ENCODE assay signal across 12 mouse cellular contexts in genomic region chr13:51137702-51138031, GRCm38 (mm10). TPM values are rescaled to one million over a fixed set of nuclear protein-coding genes. Genes with fewer than 3 reads are reported as not detected.
A peak's percentile ranks its signal among the peaks of the same experiment; 100 is the strongest.
DNase-seq lines count a peak whose midpoint lies in the region; ATAC-seq and TF ChIP-seq lines count a peak whose summit lies in the region.
"Had no signal": no experiment of that assay in that cellular context is flagged by ENCODE, and none has a peak within 500 bp of the region (broad histone marks: within the 10 kb centered on the region; RNA-seq: fewer than 3 reads in every experiment).

No protein-coding gene starts in this region.

- DNase-seq in kidney, postnatal 36 days, result peak; percentile 36 to 48
- DNase-seq in adrenal gland, postnatal 10 days, result no peak
- no peak for DNase-seq in embryo, embryonic 10.5 days (ENCODE audit: low spot score)
- DNase-seq: cerebellum, adult 11 months had no signal

- H3K36me3 ChIP-seq in hindbrain, embryonic 13.5 days, result peaks cover 54% of the 10 kb centered on the region
- H3K36me3 ChIP-seq in hindbrain, embryonic 12.5 days, result peaks cover 34% of the 10 kb centered on the region
- H3K36me3 ChIP-seq in ES-Bruce4 (ENCODE audit: control insufficient read depth, insufficient read depth, low read length, poor library complexity, severe bottlenecking), result peaks cover 21% of the 10 kb centered on the region

- ATAC-seq in hindbrain, embryonic 13.5 days (ENCODE audit: low FRiP score), result peak; percentile 49; the same call in 1 of the 2 replicates
- no peak for ATAC-seq in hindbrain, embryonic 12.5 days (ENCODE audit: low FRiP score)
- ATAC-seq in granulocyte monocyte progenitor cell, adult 5-6 weeks (replicated peaks; ENCODE audit: poor library complexity, severe bottlenecking), result peak; percentile 40
- no peak for ATAC-seq in erythroblast, adult 5-6 weeks (replicated peaks; ENCODE audit: low FRiP score, poor library complexity, severe bottlenecking)
- ATAC-seq: forebrain, embryonic 16.5 days; Patski had no signal

- H3K4me1 ChIP-seq in hindbrain, embryonic 13.5 days (replicated peaks), result peaks cover 12% of the 10 kb centered on the region
- H3K4me1 ChIP-seq in hindbrain, embryonic 12.5 days, result peaks cover 10% of the 10 kb centered on the region; the same call in 1 of the 2 replicates
- H3K4me1 ChIP-seq in ES-Bruce4 (ENCODE audit: control insufficient read depth, insufficient read depth, low read length), result no peaks in the 10 kb centered on the region

- no peak for TF ChIP-seq CTCF in ES-Bruce4 (IDR thresholded peaks at IDR 0.05; ENCODE audit: low read depth, low read length)

- no peaks in the 10 kb centered on the region for H3K9me3 ChIP-seq in hindbrain, embryonic 13.5 days
- no peaks in the 10 kb centered on the region for H3K9me3 ChIP-seq in hindbrain, embryonic 12.5 days (replicated peaks)
- no peaks in the 10 kb centered on the region for H3K9me3 ChIP-seq in ES-Bruce4 (replicated peaks; ENCODE audit: control insufficient read depth, insufficient read depth, low read length, poor library complexity, severe bottlenecking)

- H3K9ac ChIP-seq in hindbrain, embryonic 13.5 days, result no peak overlapping the region
- no peak overlapping the region for H3K9ac ChIP-seq in hindbrain, embryonic 12.5 days
- H3K9ac ChIP-seq in ES-Bruce4 (ENCODE audit: low read depth, poor library complexity, severe bottlenecking), result no peak overlapping the region
- H3K9ac ChIP-seq: liver, embryonic 14.5 days had no signal

- no peaks in the 10 kb centered on the region for H3K27me3 ChIP-seq in hindbrain, embryonic 13.5 days
- H3K27me3 ChIP-seq in hindbrain, embryonic 12.5 days, result no peaks in the 10 kb centered on the region
- no peaks in the 10 kb centered on the region for H3K27me3 ChIP-seq in ES-Bruce4 (ENCODE audit: control insufficient read depth, insufficient read depth, low read length, poor library complexity, severe bottlenecking)
- H3K27me3 ChIP-seq: Patski had no signal

- TF ChIP-seq EP300 in ES-Bruce4 (IDR thresholded peaks at IDR 0.05; ENCODE audit: insufficient read depth, low read depth, low read length), result 0 out of 2 replicates have a peak, but pooled peaks have one; percentile 9

- no peak overlapping the region for H3K4me3 ChIP-seq in hindbrain, embryonic 13.5 days
- no peak overlapping the region for H3K4me3 ChIP-seq in hindbrain, embryonic 12.5 days
- H3K4me3 ChIP-seq in ES-Bruce4 (ENCODE audit: low read depth, low read length), result no peak overlapping the region

- no peak overlapping the region for H3K27ac ChIP-seq in hindbrain, embryonic 13.5 days
- H3K27ac ChIP-seq in hindbrain, embryonic 12.5 days, result no peak overlapping the region
- no peak overlapping the region for H3K27ac ChIP-seq in ES-Bruce4 (ENCODE audit: insufficient read depth, low read length)
- H3K27ac ChIP-seq: liver, embryonic 14.5 days had no signal

- no peak for TF ChIP-seq POLR2A in ES-Bruce4 (IDR thresholded peaks at IDR 0.05; ENCODE audit: insufficient read depth, low read length)

- H3K4me2 ChIP-seq in hindbrain, embryonic 13.5 days, result no peak overlapping the region
- H3K4me2 ChIP-seq in hindbrain, embryonic 12.5 days (replicated peaks), result no peak overlapping the region

RNA-seq across cellular contexts. Expression of gene Nxnl2, which starts 33.2 kb away (rescaled TPM):
- polyA plus RNA-seq in hindbrain, embryonic 13.5 days (2015; fragmentation: Nextera tagmentation; extraction: Ambion mirVana), result 0.76 and 0.77 TPM in 2 replicates
- 2.0 and 2.5 TPM in 2 replicates for polyA plus RNA-seq in hindbrain, embryonic 12.5 days (2016; fragmentation: Nextera tagmentation; extraction: Ambion mirVana)
- 2.4 and 2.6 TPM in 2 replicates for polyA plus RNA-seq in ES-Bruce4 (2011; ENCODE audit: insufficient read depth, insufficient read length, low read depth, missing spikeins)
- not detected in 2 replicates for total RNA-seq in granulocyte monocyte progenitor cell, adult 5-6 weeks (2014; fragmentation: Nextera tagmentation)
- total RNA-seq in granulocyte monocyte progenitor cell, adult 5-6 weeks (2017), result not detected in 2 replicates
- total RNA-seq in adrenal gland, postnatal 10 days (2021), result under 1 TPM; 0.81 to 0.91 TPM
- not detected in 2 replicates for total RNA-seq in erythroblast, adult 5-6 weeks (2015; ENCODE audit: low replicate concordance)
- total RNA-seq in erythroblast, adult 5-6 weeks (2017; ENCODE audit: low replicate concordance), result not detected in 2 replicates

RNA-seq across cellular contexts. Expression of gene Spin1, which starts 37.0 kb away (rescaled TPM):
- polyA plus RNA-seq in hindbrain, embryonic 13.5 days (2015; fragmentation: Nextera tagmentation; extraction: Ambion mirVana), result 132 and 133 TPM in 2 replicates
- polyA plus RNA-seq in hindbrain, embryonic 12.5 days (2016; fragmentation: Nextera tagmentation; extraction: Ambion mirVana), result 129 and 132 TPM in 2 replicates
- 72.0 and 72.3 TPM in 2 replicates for polyA plus RNA-seq in ES-Bruce4 (2011; ENCODE audit: insufficient read depth, insufficient read length, low read depth, missing spikeins)
- 47.2 and 47.7 TPM in 2 replicates for total RNA-seq in granulocyte monocyte progenitor cell, adult 5-6 weeks (2014; fragmentation: Nextera tagmentation)
- 38.5 and 39.7 TPM in 2 replicates for total RNA-seq in granulocyte monocyte progenitor cell, adult 5-6 weeks (2017)
- total RNA-seq in adrenal gland, postnatal 10 days (2021), result 10 to 100 TPM; 63.9 to 68.1 TPM
- total RNA-seq in erythroblast, adult 5-6 weeks (2015; ENCODE audit: low replicate concordance), result 4.4 and 6.9 TPM in 2 replicates
- total RNA-seq in erythroblast, adult 5-6 weeks (2017; ENCODE audit: low replicate concordance), result 6.0 and 9.3 TPM in 2 replicates

Comparison
In these comparisons a context has a peak if more than half of its experiments do, and no peak if none do; other contexts are left out.
1. ATAC-seq: peak in hindbrain, embryonic 13.5 days (single experiment) and granulocyte monocyte progenitor cell, adult 5-6 weeks (single experiment); none in hindbrain, embryonic 12.5 days (single experiment) and erythroblast, adult 5-6 weeks (single experiment).
2. DNase-seq: peak in kidney, postnatal 36 days (2 of 2); none in adrenal gland, postnatal 10 days (single experiment) and embryo, embryonic 10.5 days (single experiment).